Mouse (Mus musculus) erythroblast, embryonic 14.5 days (primary cell): ENCODE results near the gene Ecpas.

Experiments used
- GATA1 ChIP-seq: IDR thresholded peaks from 2 replicates; pipeline ENCODE4 v1.6.1; 2012; ENCODE audit warnings: low read length, inconsistent platforms, mixed read lengths
- TAL1 ChIP-seq: IDR thresholded peaks from 3 replicates; pipeline ENCODE4 v1.6.1; 2012; ENCODE audit warnings: low read length, inconsistent platforms, mixed read lengths

DNA sequence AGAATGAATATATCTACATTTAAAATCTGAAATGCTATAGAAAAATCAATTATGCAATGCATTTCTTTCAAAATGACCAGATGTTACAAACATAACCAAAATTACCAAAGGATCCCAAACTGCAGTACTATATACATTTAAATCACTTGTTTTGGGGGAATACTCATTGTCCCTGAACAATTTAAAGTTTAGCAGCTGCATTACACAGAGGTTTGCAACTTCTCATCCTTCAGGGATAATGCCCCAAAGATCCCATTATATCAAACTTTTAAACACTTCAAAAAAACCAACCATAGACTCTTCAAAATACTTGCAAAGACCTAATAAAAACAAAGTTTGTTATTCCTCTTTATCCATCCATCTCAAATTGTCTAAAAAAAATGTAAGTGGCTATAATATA lies 124.9 kb downstream of the Ecpas start, which contains the start of gene Olfr267:
- TF ChIP-seq GATA1 (no peak), TAL1 (no peak)
